Mouse (Mus musculus) megakaryocyte, embryonic 14.5 days (primary cell): ENCODE measurements around the gene Meiob.

Experiments used
- FLI1 ChIP-seq: IDR thresholded peaks from 2 replicates; pipeline ENCODE4 v1.6.1; 2012; ENCODE audit warnings: low read length, inconsistent platforms, mixed read lengths
- GATA1 ChIP-seq: IDR thresholded peaks from 3 replicates; pipeline ENCODE4 v1.6.1; 2012; ENCODE audit warnings: mixed read lengths, low read length, inconsistent platforms, borderline replicate concordance

DNA sequence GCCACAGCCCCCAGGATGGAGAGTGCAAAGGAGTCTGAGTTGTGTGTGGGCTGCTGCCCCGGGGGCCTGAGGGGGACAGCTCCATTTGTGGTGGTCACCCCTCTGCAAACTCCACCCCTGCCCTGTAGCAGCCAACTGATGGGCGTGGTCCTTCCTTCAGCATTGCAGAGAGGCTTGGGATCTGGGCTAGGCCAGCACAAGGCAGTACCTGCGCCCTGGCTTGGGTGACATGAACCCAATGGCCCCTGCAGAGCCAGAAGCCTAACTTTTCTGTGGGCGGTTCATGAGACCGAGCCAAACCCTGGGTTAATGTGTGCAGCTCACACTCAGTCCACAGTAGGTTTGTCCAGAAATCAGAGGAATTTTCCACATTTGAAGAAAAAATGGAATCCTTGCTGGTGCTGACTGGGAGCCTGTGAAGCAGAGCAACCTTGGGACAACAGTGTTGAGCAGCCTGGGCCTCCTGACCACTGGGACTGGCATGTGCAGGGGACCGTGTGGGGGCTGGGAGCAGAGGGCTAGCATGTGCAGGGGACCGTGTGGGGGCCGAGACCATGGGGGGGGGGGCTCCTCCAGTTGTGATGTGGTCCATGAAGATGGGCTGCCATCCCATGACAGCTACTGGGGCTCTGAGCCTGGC lies 53.9 kb downstream of the Meiob start:
- TF ChIP-seq GATA1 (no peak), FLI1 (no peak)
